In the genomic region with DNA sequence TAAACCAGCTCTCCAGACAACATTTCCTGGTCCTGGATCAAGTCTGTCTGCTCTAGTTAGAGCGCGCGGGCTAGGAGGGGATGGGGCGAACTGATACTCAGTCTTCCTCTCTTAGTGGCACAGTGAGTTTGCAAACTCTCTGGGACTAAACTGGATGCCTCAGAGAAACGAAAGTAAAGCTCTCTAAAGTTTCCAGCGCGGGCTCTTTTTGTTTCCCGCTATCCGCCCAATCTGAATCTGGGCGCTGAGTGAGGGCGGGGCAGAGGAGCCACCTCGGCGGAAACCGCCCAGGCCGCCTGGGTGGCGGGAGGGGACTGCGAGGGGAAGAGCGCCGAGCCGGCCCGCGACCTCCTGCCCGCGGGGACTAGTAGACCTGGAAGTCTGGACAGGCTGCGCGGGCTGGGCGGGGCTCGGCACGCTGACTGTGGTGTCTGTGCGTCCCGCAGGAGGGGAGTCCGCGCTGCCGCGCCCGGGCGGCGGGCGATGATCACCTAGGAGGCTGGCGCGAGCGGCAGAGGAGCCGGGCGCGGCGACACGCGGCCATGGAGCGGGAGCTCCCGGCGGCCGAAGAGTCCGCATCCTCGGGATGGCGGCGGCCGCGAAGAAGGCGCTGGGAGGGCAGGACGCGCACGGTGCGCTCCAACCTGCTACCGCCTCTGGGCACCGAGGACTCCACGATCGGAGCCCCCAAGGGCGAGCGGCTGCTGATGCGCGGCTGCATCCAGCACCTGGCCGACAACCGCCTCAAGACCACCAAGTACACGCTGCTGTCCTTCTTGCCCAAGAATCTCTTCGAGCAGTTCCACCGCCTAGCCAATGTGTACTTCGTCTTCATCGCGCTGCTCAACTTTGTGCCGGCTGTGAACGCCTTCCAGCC, we compare ENCODE assay signal across 7 mouse cellular contexts. TPM values are rescaled to one million over a fixed set of nuclear protein-coding genes. Genes with fewer than 3 reads are reported as not detected.
DNase-seq lines count a peak whose midpoint lies in the region; ATAC-seq and TF ChIP-seq lines count a peak whose summit lies in the region.

No protein-coding gene starts in this region.

- no peak overlapping the region for H3K9ac ChIP-seq in liver, embryonic 14.5 days (replicated peaks)

- DNase-seq in adrenal gland, adult 8-10 months: peak; percentile 79
- DNase-seq in embryo, embryonic 11.5 days (ENCODE audit: low read depth, low spot score): peak; percentile 51
- DNase-seq in heart, adult 18-20 months: peak; percentile 72 to 78
- peak; percentile 31 for DNase-seq in kidney, adult 11 months
- peak in 2 of 3 experiments; percentile 13 to 38 for DNase-seq in liver, embryonic 14.5 days (ENCODE audit: low read depth in 3 of 3, low spot score in 3 of 3)
- peak; percentile 86 for DNase-seq in naive thymus-derived CD4-positive, alpha-beta T cell, adult 2 months (ENCODE audit: low read depth)
- peak; percentile 56 for DNase-seq in splenic B cell, adult 2 months (ENCODE audit: low read depth, low spot score)

- ATAC-seq in liver, embryonic 14.5 days (ENCODE audit: insufficient read depth): peak; percentile 71; the same call in 1 of the 2 replicates

- WGBS in liver, embryonic 14.5 days (ENCODE audit: insufficient replicate concordance): under 1% methylated on average over 78 of the region's 81 CpGs

- H3K27me3 ChIP-seq in liver, embryonic 14.5 days (ENCODE audit: control insufficient read depth, insufficient read depth, low read length): peaks cover 13% of the 10 kb centered on the region
- no peaks in the 10 kb centered on the region for H3K27me3 ChIP-seq in splenic B cell, adult 2 months (ENCODE audit: control insufficient read depth, insufficient read depth, low read length, poor library complexity, severe bottlenecking)

- no peaks in the 10 kb centered on the region for H3K9me3 ChIP-seq in liver, embryonic 14.5 days (ENCODE audit: control insufficient read depth, low read length)

- peaks cover 0 to 2% of the 10 kb centered on the region in 2 experiments; a peak in 1 of 4 replicates for H3K4me1 ChIP-seq in liver, embryonic 14.5 days (replicated peaks; ENCODE audit: control insufficient read depth in 2 of 2, insufficient read depth in 2 of 2, low read length in 1 of 2)

- H3K36me3 ChIP-seq in liver, embryonic 14.5 days (replicated peaks; ENCODE audit: control insufficient read depth, insufficient read depth, low read depth): no peaks in the 10 kb centered on the region
- no peaks in the 10 kb centered on the region for H3K36me3 ChIP-seq in splenic B cell, adult 2 months (ENCODE audit: control insufficient read depth, insufficient read depth, low read length, poor library complexity, severe bottlenecking)

- no peak for TF ChIP-seq EP300 in liver, embryonic 14.5 days (IDR thresholded peaks at IDR 0.05; ENCODE audit: low read depth)

- no peak for TF ChIP-seq CTCF in liver, embryonic 14.5 days (IDR thresholded peaks at IDR 0.05; ENCODE audit: low read depth)

- peak overlapping the region; percentile 54 to 55 for H3K4me3 ChIP-seq in liver, embryonic 14.5 days (ENCODE audit: insufficient read depth in 1 of 2, low read depth in 2 of 2, low read length in 2 of 2)

- H3K27ac ChIP-seq in liver, embryonic 14.5 days: no peak overlapping the region

- H3K4me2 ChIP-seq in liver, embryonic 14.5 days (ENCODE audit: low read depth): peak overlapping the region; percentile 61

RNA-seq across cellular contexts. Expression of a gene that starts 2.2 kb away (rescaled TPM):
- 100 to 1,000 TPM in 1 of 4 experiments, 10 to 100 TPM in 3; 72.7 to 102 (median 89.1) TPM for total RNA-seq in adrenal gland, adult 8-10 months (2022)
- total RNA-seq in heart, adult 18-20 months (2021): 1 to 10 TPM; 1.3 to 2.1 TPM
- 0.58 and 0.60 TPM in 2 replicates for polyA plus RNA-seq in liver, embryonic 14.5 days (2012; rRNA removed)
- polyA plus RNA-seq in liver, embryonic 14.5 days (2014; fragmentation: Nextera tagmentation; extraction: Ambion mirVana): 0.42 and 0.52 TPM in 2 replicates

Comparison
In these comparisons a context has a peak if more than half of its experiments do, and no peak if none do; other contexts are left out.
1. DNase-seq: peak in every context shown above with its lines; median percentile 86 in naive thymus-derived CD4-positive, alpha-beta T cell, adult 2 months; 79 in adrenal gland, adult 8-10 months; 75 in heart, adult 18-20 months; 56 in splenic B cell, adult 2 months; 51 in embryo, embryonic 11.5 days; 31 in kidney, adult 11 months; 26 in liver, embryonic 14.5 days.
2. RNA of a gene that starts 2.2 kb away (total RNA-seq): 72.7 to 102 TPM in adrenal gland, adult 8-10 months; 1.3 to 2.1 TPM in heart, adult 18-20 months; every median in the first group is over 10 times any median in the second.